Mouse (Mus musculus): ENCODE results near the gene Stradb. TPM values are rescaled to one million over a fixed set of nuclear protein-coding genes. Genes with fewer than 3 reads are reported as not detected.

The Stradb gene
- polyA plus RNA-seq, 1 experiment from 2014 or later: 22.3 TPM

- peaks cover 11% of the 10 kb centered on the region; the same call in 1 of the 2 replicates for H3K4me1 ChIP-seq (replicated peaks; ENCODE audit: insufficient read depth, low read length)
- H3K36me3 ChIP-seq (ENCODE audit: insufficient read depth, low read length): no peaks in the 10 kb centered on the region
- H3K27me3 ChIP-seq (ENCODE audit: insufficient read depth, low read length): no peaks in the 10 kb centered on the region
- no peak overlapping the region for H3K9ac ChIP-seq (ENCODE audit: low read depth, low read length)
- DNase-seq (ENCODE audit: low spot score): no peak
- no peak overlapping the region for H3K4me2 ChIP-seq (ENCODE audit: low read length)
- H3K27ac ChIP-seq: no peak overlapping the region
- 72% methylated on average over 2 of the region's 2 CpGs for WGBS
- H3K4me3 ChIP-seq (replicated peaks; ENCODE audit: low read depth, low read length): no peak overlapping the region
- no peak for TF ChIP-seq CTCF (IDR thresholded peaks at IDR 0.05; ENCODE audit: low read depth)
- H3K9me3 ChIP-seq (replicated peaks; ENCODE audit: low read length): no peaks in the 10 kb centered on the region
- ATAC-seq (replicated peaks; ENCODE audit: low FRiP score, low read depth): no peak
Observed at GRCm38 (mm10) chr1:58959682-58960081, 13.6 kb upstream of the Stradb start.

GRCm38 (mm10) chr1:58961152-58961893 is 12.0 kb upstream of the Stradb start:
- no peaks in the 10 kb centered on the region for H3K9me3 ChIP-seq (replicated peaks; ENCODE audit: low read length)
- WGBS: 45% methylated on average over 12 of the region's 12 CpGs
- no peak overlapping the region for H3K4me2 ChIP-seq (ENCODE audit: low read length)
- peaks cover 9% of the 10 kb centered on the region; the same call in 1 of the 2 replicates for H3K4me1 ChIP-seq (replicated peaks; ENCODE audit: insufficient read depth, low read length)
- ATAC-seq (replicated peaks; ENCODE audit: low FRiP score, low read depth): no peak; the same call in 1 of the 2 replicates
- H3K27ac ChIP-seq: peak overlapping the region; percentile 31; the same call in 1 of the 2 replicates
- H3K36me3 ChIP-seq (ENCODE audit: insufficient read depth, low read length): no peaks in the 10 kb centered on the region
- TF ChIP-seq CTCF (IDR thresholded peaks at IDR 0.05; ENCODE audit: low read depth): no peak
- H3K27me3 ChIP-seq (ENCODE audit: insufficient read depth, low read length): no peaks in the 10 kb centered on the region
- H3K9ac ChIP-seq (ENCODE audit: low read depth, low read length): no peak overlapping the region
- no peak overlapping the region for H3K4me3 ChIP-seq (replicated peaks; ENCODE audit: low read depth, low read length)
- peak; percentile 84 for DNase-seq (ENCODE audit: low spot score)

- Histone ChIP-seq H3K9ac (ENCODE audit: low read depth, low read length) (no peak overlapping the region), H3K9me3 (replicated peaks; ENCODE audit: low read length) (no peaks in the 10 kb centered on the region), H3K27ac (no peak overlapping the region), H3K27me3 (ENCODE audit: insufficient read depth, low read length) (no peaks in the 10 kb centered on the region), H3K36me3 (ENCODE audit: insufficient read depth, low read length) (no peaks in the 10 kb centered on the region), H3K4me3 (replicated peaks; ENCODE audit: low read depth, low read length) (no peak overlapping the region), H3K4me1 (replicated peaks; ENCODE audit: insufficient read depth, low read length) (peaks cover 8% of the 10 kb centered on the region), H3K4me2 (ENCODE audit: low read length) (no peak overlapping the region)
- ATAC-seq (replicated peaks; ENCODE audit: low FRiP score, low read depth) (no peak), DNase-seq (ENCODE audit: low spot score) (no peak)
- no peak for TF ChIP-seq CTCF (IDR thresholded peaks at IDR 0.05; ENCODE audit: low read depth)
- WGBS: 87% methylated on average over 5 of the region's 5 CpGs
Observed at GRCm38 (mm10) chr1:58962418-58962817, 10.9 kb upstream of the Stradb start.

GRCm38 (mm10) chr1:58962865-58963264 is 10.5 kb upstream of the Stradb start:
- no peak overlapping the region for H3K4me2 ChIP-seq (ENCODE audit: low read length)
- no peak for ATAC-seq (replicated peaks; ENCODE audit: low FRiP score, low read depth)

GRCm38 (mm10) chr1:58967534-58967933 is 5.8 kb upstream of the Stradb start:
- no peak overlapping the region for H3K4me3 ChIP-seq (replicated peaks; ENCODE audit: low read depth, low read length)
- no peaks in the 10 kb centered on the region for H3K36me3 ChIP-seq (ENCODE audit: insufficient read depth, low read length)
- no peaks in the 10 kb centered on the region for H3K27me3 ChIP-seq (ENCODE audit: insufficient read depth, low read length)
- no peak overlapping the region for H3K9ac ChIP-seq (ENCODE audit: low read depth, low read length)
- no peak for TF ChIP-seq CTCF (IDR thresholded peaks at IDR 0.05; ENCODE audit: low read depth)
- no peak for DNase-seq (ENCODE audit: low spot score)
- whole genome bisulfite sequencing: 46% methylated on average over 4 of the region's 4 CpGs
- ATAC-seq (replicated peaks; ENCODE audit: low FRiP score, low read depth): no peak
- H3K27ac ChIP-seq: no peak overlapping the region
- H3K4me2 ChIP-seq (ENCODE audit: low read length): no peak overlapping the region
- H3K4me1 ChIP-seq (replicated peaks; ENCODE audit: insufficient read depth, low read length): peaks cover 10% of the 10 kb centered on the region
- no peaks in the 10 kb centered on the region for H3K9me3 ChIP-seq (replicated peaks; ENCODE audit: low read length)

More at GRCm38 (mm10) chr1:58962865-58963264, 10.5 kb upstream of the Stradb start:
- Histone ChIP-seq H3K27me3 (ENCODE audit: insufficient read depth, low read length) (no peaks in the 10 kb centered on the region), H3K36me3 (ENCODE audit: insufficient read depth, low read length) (no peaks in the 10 kb centered on the region), H3K4me1 (replicated peaks; ENCODE audit: insufficient read depth, low read length) (peaks cover 7% of the 10 kb centered on the region), H3K4me3 (replicated peaks; ENCODE audit: low read depth, low read length) (no peak overlapping the region), H3K27ac (no peak overlapping the region), H3K9me3 (replicated peaks; ENCODE audit: low read length) (no peaks in the 10 kb centered on the region), H3K9ac (ENCODE audit: low read depth, low read length) (no peak overlapping the region)
- TF ChIP-seq CTCF (IDR thresholded peaks at IDR 0.05; ENCODE audit: low read depth): no peak
- DNase-seq (ENCODE audit: low spot score): no peak

- Histone ChIP-seq H3K27ac (peak overlapping the region; percentile 37; the same call in 1 of the 2 replicates), H3K4me3 (replicated peaks; ENCODE audit: low read depth, low read length) (no peak overlapping the region), H3K4me1 (replicated peaks; ENCODE audit: insufficient read depth, low read length) (peaks cover 12% of the 10 kb centered on the region), H3K9ac (ENCODE audit: low read depth, low read length) (no peak overlapping the region), H3K9me3 (replicated peaks; ENCODE audit: low read length) (no peaks in the 10 kb centered on the region), H3K4me2 (ENCODE audit: low read length) (no peak overlapping the region), H3K27me3 (ENCODE audit: insufficient read depth, low read length) (no peaks in the 10 kb centered on the region), H3K36me3 (ENCODE audit: insufficient read depth, low read length) (no peaks in the 10 kb centered on the region)
- WGBS: 68% methylated on average over 5 of the region's 5 CpGs
- TF ChIP-seq CTCF (IDR thresholded peaks at IDR 0.05; ENCODE audit: low read depth): no peak
- DNase-seq (ENCODE audit: low spot score): no peak
- ATAC-seq (replicated peaks; ENCODE audit: low FRiP score, low read depth): no peak
Observed at GRCm38 (mm10) chr1:58970054-58970453, 3.3 kb upstream of the Stradb start.
